Mouse (Mus musculus): ENCODE data around the gene Kcnc1. TPM values are rescaled to one million over a fixed set of nuclear protein-coding genes. Genes with fewer than 3 reads are reported as not detected.

The Kcnc1 gene
- polyA plus RNA-seq, 1 experiment from 2014 or later = 9.7 TPM

DNA sequence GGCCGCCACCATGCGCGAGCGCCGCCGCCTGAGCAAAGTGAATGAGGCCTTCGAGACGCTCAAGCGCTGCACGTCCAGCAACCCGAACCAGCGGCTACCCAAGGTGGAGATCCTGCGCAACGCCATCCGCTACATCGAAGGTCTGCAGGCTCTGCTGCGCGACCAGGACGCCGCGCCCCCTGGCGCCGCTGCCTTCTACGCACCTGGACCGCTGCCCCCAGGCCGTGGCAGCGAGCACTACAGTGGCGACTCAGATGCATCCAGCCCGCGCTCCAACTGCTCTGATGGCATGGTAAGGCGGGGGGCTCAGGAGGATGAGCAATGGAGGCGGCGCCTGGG is 19.3 kb upstream of the Kcnc1 start:
- H3K9ac ChIP-seq = peak overlapping the region; percentile 33; the same call in 1 of the 2 replicates
- H3K4me2 ChIP-seq (replicated peaks) = peak overlapping the region; percentile 52
- H3K4me1 ChIP-seq = peaks cover 15% of the 10 kb centered on the region
- no peak overlapping the region for H3K27ac ChIP-seq
- H3K4me3 ChIP-seq = peak overlapping the region; percentile 20
- no peaks in the 10 kb centered on the region for H3K9me3 ChIP-seq
- under 1% methylated on average over 33 of the region's 33 CpGs for WGBS
- peaks cover 63% of the 10 kb centered on the region for H3K27me3 ChIP-seq (replicated peaks)
- ATAC-seq (ENCODE audit: low FRiP score, low read depth) = peak; percentile 25; the same call in 1 of the 2 replicates
- no peaks in the 10 kb centered on the region for H3K36me3 ChIP-seq

DNA sequence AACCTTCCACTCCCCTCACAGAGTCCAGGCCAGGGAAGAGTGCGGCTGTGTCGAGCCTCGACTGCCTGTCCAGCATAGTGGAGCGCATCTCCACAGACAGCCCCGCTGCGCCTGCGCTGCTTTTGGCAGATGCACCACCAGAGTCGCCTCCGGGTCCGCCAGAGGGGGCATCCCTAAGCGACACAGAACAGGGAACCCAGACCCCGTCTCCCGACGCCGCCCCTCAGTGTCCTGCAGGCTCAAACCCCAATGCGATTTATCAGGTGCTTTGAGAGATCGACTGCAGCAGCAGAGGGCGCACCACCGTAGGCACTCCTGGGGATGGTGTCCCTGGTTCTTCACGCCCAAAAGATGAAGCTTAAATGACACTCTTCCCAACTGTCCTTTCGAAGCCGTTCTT is 18.2 kb upstream of the Kcnc1 start:
- ATAC-seq (ENCODE audit: low FRiP score, low read depth) = 0 out of 2 replicates have a peak, but pooled peaks have one; percentile 26
- WGBS = 2% methylated on average over 22 of the region's 22 CpGs
- no peak overlapping the region for H3K9ac ChIP-seq
- peaks cover 15% of the 10 kb centered on the region for H3K4me1 ChIP-seq
- H3K4me2 ChIP-seq (replicated peaks) = peak overlapping the region; percentile 37
- H3K9me3 ChIP-seq = no peaks in the 10 kb centered on the region
- H3K27ac ChIP-seq = no peak overlapping the region
- H3K36me3 ChIP-seq = no peaks in the 10 kb centered on the region
- H3K27me3 ChIP-seq (replicated peaks) = peaks cover 55% of the 10 kb centered on the region
- H3K4me3 ChIP-seq = 0 out of 2 replicates have a peak overlapping the region, but pooled peaks have one; percentile 2

DNA sequence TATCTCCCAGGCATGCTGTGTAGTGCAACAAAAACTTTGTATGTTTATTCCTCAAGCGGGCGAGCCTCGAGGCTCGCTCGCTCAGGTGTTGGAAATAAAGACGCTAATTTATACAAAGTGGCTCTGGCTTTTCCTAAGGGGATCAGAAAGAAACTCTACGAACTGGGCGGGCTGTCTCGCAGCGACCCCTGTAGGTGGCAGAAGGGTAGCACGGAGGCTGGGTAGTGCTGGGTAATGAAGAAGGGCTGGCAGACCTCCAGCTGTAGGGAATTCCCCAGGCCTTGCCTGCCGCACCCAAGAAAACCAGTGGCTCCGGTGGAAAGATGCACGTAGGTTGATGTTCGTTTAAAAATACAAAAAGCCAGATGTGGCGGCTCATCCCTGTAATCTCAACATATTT is 17.3 kb upstream of the Kcnc1 start:
- Histone ChIP-seq H3K4me3 (no peak overlapping the region), H3K9me3 (no peaks in the 10 kb centered on the region), H3K36me3 (no peaks in the 10 kb centered on the region), H3K4me2 (replicated peaks) (no peak overlapping the region), H3K27me3 (replicated peaks) (peaks cover 52% of the 10 kb centered on the region), H3K4me1 (peaks cover 15% of the 10 kb centered on the region), H3K9ac (no peak overlapping the region), H3K27ac (no peak overlapping the region)
- no peak for ATAC-seq (ENCODE audit: low FRiP score, low read depth)
- 9% methylated on average over 16 of the region's 16 CpGs for WGBS

DNA sequence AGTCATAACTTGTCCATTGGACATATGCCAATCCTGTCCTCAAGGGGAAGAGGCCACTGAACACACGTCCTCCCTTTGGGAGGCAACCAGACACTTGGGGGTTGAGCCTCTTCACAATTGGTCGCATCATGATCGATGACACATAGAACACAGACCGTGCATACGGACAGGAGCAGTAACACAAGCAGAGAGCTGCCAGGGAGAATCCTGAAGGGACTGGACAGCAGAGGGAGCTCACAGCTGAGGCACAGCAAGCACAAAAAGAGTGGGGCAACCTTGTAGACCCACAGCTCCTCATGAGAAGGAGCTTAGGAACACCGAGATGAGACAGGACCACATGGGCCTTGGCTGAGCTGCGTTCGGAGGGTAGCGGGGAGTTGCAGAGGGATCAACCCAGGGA is 15.7 kb upstream of the Kcnc1 start:
- no peak overlapping the region for H3K9ac ChIP-seq
- no peak overlapping the region for H3K4me3 ChIP-seq
- no peak overlapping the region for H3K27ac ChIP-seq
- peaks cover 15% of the 10 kb centered on the region for H3K4me1 ChIP-seq
- WGBS = 66% methylated on average over 9 of the region's 9 CpGs
- no peaks in the 10 kb centered on the region for H3K9me3 ChIP-seq
- no peak for ATAC-seq (ENCODE audit: low FRiP score, low read depth)
- H3K27me3 ChIP-seq (replicated peaks) = peaks cover 41% of the 10 kb centered on the region
- H3K36me3 ChIP-seq = no peaks in the 10 kb centered on the region
- no peak overlapping the region for H3K4me2 ChIP-seq (replicated peaks)

DNA sequence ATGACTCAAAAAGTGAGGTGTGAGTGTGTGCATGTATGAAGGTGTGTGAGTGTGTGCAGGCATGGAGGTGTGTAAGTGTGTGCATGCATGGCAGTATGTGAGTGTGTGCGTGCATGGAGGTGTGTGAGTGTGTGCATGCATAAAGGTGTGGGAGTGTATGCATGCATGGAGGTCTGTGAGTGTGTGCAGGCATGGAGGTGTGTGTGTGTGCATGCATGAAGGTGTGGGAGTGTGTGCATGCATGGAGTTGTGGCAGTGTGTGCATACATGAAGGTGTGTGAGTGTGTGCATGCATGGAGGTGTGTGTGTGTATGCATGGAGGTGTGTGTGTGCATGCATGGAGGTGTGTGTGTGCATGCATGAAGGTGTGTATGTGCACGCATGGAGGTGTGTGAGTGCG is 8.9 kb upstream of the Kcnc1 start:
- 92% methylated on average over 3 of the region's 3 CpGs for WGBS
- Histone ChIP-seq H3K27ac (no peak overlapping the region), H3K4me3 (no peak overlapping the region)

DNA sequence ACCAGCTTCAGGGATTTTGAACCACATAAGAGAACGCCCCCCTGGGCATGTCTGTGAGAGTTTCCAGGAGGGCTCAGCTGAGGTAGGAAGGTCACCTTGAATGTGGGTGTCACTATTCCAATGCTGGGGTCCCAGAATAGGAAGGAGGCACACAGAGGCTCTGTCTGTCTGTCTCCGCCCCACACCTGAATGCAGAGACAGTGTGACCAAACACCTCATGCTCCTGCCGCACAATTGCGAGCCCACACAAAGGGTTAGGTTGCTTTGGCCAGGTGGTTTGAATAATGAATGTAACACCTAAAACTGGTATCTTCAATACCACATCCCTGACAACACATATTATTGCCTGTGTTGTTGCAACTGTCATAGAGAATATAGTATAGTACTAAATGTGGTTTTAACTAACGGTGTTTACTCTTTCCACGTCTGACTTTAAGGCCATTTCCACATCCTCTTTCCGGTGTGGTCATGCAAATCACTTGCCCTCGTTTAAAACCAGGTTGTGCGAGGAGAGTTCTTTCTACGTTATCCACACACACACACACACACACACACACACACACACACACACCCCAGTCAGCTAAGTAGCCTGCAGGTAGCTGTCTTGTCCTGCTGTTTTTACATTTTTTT is 6.7 kb upstream of the Kcnc1 start:
- H3K27ac ChIP-seq = no peak overlapping the region
- no peaks in the 10 kb centered on the region for H3K36me3 ChIP-seq
- H3K27me3 ChIP-seq (replicated peaks) = peaks cover 11% of the 10 kb centered on the region
- no peaks in the 10 kb centered on the region for H3K9me3 ChIP-seq
- H3K4me1 ChIP-seq = no peaks in the 10 kb centered on the region
- H3K4me3 ChIP-seq = no peak overlapping the region
- no peak overlapping the region for H3K4me2 ChIP-seq (replicated peaks)
- no peak overlapping the region for H3K9ac ChIP-seq
- no peak for ATAC-seq (ENCODE audit: low FRiP score, low read depth)
- WGBS = 81% methylated on average over 10 of the region's 10 CpGs

More for the DNA sequence above, 8.9 kb upstream of the Kcnc1 start:
- H3K36me3 ChIP-seq = no peaks in the 10 kb centered on the region
- H3K4me2 ChIP-seq (replicated peaks) = no peak overlapping the region
- no peak for ATAC-seq (ENCODE audit: low FRiP score, low read depth)
- H3K9ac ChIP-seq = no peak overlapping the region
- H3K4me1 ChIP-seq = no peaks in the 10 kb centered on the region
- H3K9me3 ChIP-seq = no peaks in the 10 kb centered on the region
- no peaks in the 10 kb centered on the region for H3K27me3 ChIP-seq (replicated peaks)

DNA sequence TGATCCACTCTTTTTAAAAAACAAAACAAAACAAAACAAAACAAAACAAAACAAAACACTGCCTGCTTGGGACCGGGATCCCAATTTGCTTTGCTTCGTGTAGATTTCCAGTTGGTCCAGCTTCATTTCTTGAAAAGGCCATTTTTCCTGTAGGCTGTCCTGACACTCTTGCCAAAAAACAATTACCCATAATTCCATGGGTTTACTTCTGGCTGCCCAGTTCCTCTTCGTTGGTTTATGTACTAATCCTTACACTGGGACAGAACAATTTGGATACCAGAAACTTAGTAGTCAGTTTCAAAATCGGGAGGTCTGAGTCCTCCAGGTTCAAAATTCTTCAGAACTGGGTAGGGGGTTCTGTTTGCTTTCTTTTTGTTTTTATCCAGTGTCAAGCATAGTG is 6.1 kb upstream of the Kcnc1 start:
- Histone ChIP-seq H3K4me2 (replicated peaks) (no peak overlapping the region), H3K9me3 (no peaks in the 10 kb centered on the region), H3K27me3 (replicated peaks) (peaks cover 18% of the 10 kb centered on the region), H3K36me3 (no peaks in the 10 kb centered on the region), H3K4me3 (no peak overlapping the region), H3K9ac (no peak overlapping the region), H3K4me1 (no peaks in the 10 kb centered on the region), H3K27ac (no peak overlapping the region)
- no peak for ATAC-seq (ENCODE audit: low FRiP score, low read depth)
- WGBS = 81% methylated on average over 4 of the region's 4 CpGs

DNA sequence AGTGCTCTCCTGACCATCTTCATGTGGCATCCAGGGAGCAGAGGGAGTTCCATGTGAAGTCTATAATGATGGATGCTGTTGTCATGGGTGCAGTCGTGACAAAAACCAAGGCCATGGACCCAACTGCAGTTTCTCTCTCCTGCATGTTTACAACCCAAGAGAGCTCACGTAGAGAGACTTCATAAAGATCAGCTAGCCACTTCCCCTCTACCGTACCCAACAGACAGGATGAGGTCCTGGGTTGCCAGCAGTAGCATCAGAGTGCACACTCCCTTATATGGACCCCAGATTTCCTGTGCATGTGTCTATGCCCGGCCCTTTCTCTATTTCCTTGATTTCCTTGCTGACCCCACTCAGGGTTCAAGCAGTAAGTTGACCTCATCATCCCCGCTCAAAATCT is 4.6 kb upstream of the Kcnc1 start:
- H3K9me3 ChIP-seq = no peaks in the 10 kb centered on the region
- 75% methylated on average over 5 of the region's 5 CpGs for WGBS
- peaks cover 33% of the 10 kb centered on the region for H3K27me3 ChIP-seq (replicated peaks)
- peaks cover 11% of the 10 kb centered on the region for H3K4me1 ChIP-seq
- no peak overlapping the region for H3K27ac ChIP-seq
- no peak overlapping the region for H3K4me3 ChIP-seq
- no peak for ATAC-seq (ENCODE audit: low FRiP score, low read depth)
- H3K4me2 ChIP-seq (replicated peaks) = no peak overlapping the region
- no peaks in the 10 kb centered on the region for H3K36me3 ChIP-seq
- no peak overlapping the region for H3K9ac ChIP-seq

DNA sequence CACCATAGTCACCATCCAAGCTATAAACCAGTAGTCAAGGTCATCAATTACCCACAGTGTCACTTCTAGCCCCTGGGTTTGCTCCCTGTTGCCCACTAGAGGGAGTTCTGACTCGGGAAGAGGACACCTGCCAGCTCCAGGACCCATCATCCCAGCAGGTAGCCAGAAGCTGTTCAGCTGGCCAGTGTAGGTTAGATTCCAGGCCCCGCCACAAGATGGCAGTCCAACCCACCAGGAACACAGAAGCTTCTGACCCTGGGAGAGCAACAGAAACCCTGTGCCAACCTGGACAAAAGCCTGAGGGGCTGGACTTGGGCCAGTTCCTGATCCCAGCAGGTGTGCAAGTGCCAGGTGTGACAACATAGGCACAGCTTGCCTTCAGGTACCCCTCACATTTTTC is 3.2 kb upstream of the Kcnc1 start:
- peaks cover 24% of the 10 kb centered on the region for H3K4me1 ChIP-seq
- ATAC-seq (ENCODE audit: low FRiP score, low read depth) = peak; percentile 42
- H3K36me3 ChIP-seq = no peaks in the 10 kb centered on the region
- no peak overlapping the region for H3K9ac ChIP-seq
- H3K4me2 ChIP-seq (replicated peaks) = no peak overlapping the region
- H3K9me3 ChIP-seq = no peaks in the 10 kb centered on the region
- no peak overlapping the region for H3K4me3 ChIP-seq
- H3K27me3 ChIP-seq (replicated peaks) = peaks cover 47% of the 10 kb centered on the region
- H3K27ac ChIP-seq = no peak overlapping the region
- 0% methylated on average over 2 of the region's 2 CpGs for WGBS

DNA sequence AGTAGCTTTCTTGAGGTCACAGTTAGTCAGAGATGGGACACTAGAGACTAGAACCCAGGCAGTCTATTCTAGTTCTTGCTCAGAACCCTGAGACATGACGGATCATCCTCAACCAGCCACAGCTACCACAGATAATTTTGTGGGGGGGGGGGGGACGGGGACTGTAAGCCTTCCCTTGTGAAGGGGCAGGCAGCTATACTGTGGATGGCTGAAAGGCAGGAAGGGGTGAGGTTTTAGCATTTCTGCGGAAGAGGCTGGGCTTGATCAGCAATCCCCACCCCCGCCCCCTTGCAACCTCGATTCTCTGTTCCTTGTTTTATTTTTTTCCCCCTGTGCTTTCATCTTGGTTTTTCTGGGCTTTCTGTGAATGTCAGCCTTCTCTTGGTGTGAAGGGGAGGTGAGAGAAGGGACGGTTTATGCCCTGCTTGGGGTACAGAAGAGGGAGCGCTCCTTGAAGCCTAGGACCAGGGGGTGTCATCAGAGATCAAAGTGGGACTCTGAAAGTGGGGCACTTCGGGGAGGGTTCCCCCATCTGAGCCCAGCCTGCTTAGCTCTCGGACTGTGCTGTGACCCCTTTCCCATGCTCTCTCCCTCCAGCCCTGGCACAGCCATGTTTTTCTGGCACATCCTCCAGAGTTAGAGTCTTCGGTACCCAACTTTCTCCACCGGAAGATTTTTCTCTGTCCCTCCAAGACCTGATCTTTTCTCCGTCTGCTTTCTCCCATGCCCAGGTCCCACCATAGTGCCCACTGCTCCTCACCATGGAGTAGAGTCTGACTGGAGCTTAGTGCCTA is 2.4 kb upstream of the Kcnc1 start:
- Histone ChIP-seq H3K9ac (no peak overlapping the region), H3K9me3 (no peaks in the 10 kb centered on the region), H3K4me3 (no peak overlapping the region), H3K27ac (no peak overlapping the region), H3K27me3 (replicated peaks) (peaks cover 55% of the 10 kb centered on the region), H3K4me1 (peaks cover 32% of the 10 kb centered on the region), H3K4me2 (replicated peaks) (no peak overlapping the region), H3K36me3 (no peaks in the 10 kb centered on the region)
- 45% methylated on average over 12 of the region's 12 CpGs for WGBS
- no peak for ATAC-seq (ENCODE audit: low FRiP score, low read depth)

DNA sequence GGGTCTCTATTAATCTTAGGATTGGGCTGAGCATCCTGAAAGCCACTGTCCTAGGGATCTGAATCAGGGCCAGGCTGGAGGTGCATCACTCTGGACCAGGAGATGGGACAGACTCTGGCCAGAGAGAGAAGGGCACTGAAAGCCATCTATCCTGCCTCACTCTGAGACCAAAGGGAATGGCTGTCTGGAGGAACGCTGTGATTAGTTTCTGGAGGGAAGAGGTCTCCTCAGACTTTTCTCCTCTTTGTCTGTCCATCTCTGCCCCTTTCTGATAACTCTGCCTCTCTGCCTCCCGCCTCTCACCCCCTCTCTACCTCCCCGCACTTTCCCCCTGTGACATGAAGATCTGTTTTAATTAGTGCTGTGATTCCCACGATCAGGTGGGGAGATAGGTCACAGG is 1.4 kb upstream of the Kcnc1 start:
- no peak overlapping the region for H3K4me2 ChIP-seq (replicated peaks)
- H3K9me3 ChIP-seq = no peaks in the 10 kb centered on the region
- H3K27ac ChIP-seq = no peak overlapping the region
- H3K36me3 ChIP-seq = no peaks in the 10 kb centered on the region
- 59% methylated on average over 4 of the region's 4 CpGs for WGBS
- H3K4me3 ChIP-seq = no peak overlapping the region
- H3K9ac ChIP-seq = no peak overlapping the region
- ATAC-seq (ENCODE audit: low FRiP score, low read depth) = no peak
- peaks cover 38% of the 10 kb centered on the region for H3K4me1 ChIP-seq
- peaks cover 65% of the 10 kb centered on the region for H3K27me3 ChIP-seq (replicated peaks)

DNA sequence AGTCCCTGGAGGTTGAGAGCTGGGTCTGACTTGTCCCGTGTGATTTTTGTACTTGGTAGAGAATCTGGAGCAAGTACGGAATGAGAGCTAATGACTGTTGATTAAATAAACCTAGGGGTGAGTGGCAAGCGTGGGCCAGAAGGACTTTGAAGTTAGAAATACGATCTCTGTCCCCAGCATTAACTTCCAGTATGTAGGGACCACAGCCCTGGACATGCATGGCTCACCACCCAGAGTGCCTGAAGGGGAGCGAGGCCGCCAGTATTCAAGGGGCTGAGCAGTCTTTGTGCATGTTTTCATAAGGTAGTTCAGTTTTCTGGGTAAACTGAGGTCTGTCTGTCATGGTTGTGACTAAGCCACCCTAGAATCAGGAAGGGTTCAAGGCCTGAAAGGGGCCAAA is 726 bp upstream of the Kcnc1 start:
- H3K4me1 ChIP-seq = peaks cover 44% of the 10 kb centered on the region
- H3K27ac ChIP-seq = no peak overlapping the region
- H3K36me3 ChIP-seq = no peaks in the 10 kb centered on the region
- H3K27me3 ChIP-seq (replicated peaks) = peaks cover 67% of the 10 kb centered on the region
- no peak for ATAC-seq (ENCODE audit: low FRiP score, low read depth)
- WGBS = 46% methylated on average over 6 of the region's 6 CpGs
- no peaks in the 10 kb centered on the region for H3K9me3 ChIP-seq
- H3K9ac ChIP-seq = no peak overlapping the region
- no peak overlapping the region for H3K4me3 ChIP-seq
- H3K4me2 ChIP-seq (replicated peaks) = peak overlapping the region; percentile 77
